Comparison of ENCODE assay signal across 8 mouse cellular contexts in genomic region chr4:140649207-140649591, GRCm38 (mm10). TPM values are rescaled to one million over a fixed set of nuclear protein-coding genes. Genes with fewer than 3 reads are reported as not detected.
DNase-seq lines count a peak whose midpoint lies in the region; ATAC-seq and TF ChIP-seq lines count a peak whose summit lies in the region.

No protein-coding gene starts in this region.

- no peak overlapping the region for H3K4me3 ChIP-seq in C2C12 (ENCODE audit: insufficient read depth, poor library complexity, severe bottlenecking)
- H3K4me3 ChIP-seq in ES-E14 (ENCODE audit: insufficient read depth in 1 of 2, low read depth in 1 of 2, low read length in 2 of 2, poor library complexity in 1 of 2, severe bottlenecking in 1 of 2), result peak overlapping the region in 1 of 2 experiments; percentile 80; a peak in 1 of 4 replicates
- H3K4me3 ChIP-seq in heart, embryonic 15.5 days, result peak overlapping the region; percentile 83
- H3K4me3 ChIP-seq in liver, postnatal 0 days (ENCODE audit: low read depth, low read length), result no peak overlapping the region

- 12% methylated on average over 9 of the region's 9 CpGs for WGBS in heart, embryonic 15.5 days
- WGBS in liver, postnatal 0 days (ENCODE audit: insufficient replicate concordance), result 44% methylated on average over 9 of the region's 9 CpGs

- H3K36me3 ChIP-seq in C2C12 (ENCODE audit: control insufficient read depth, insufficient read depth) (peaks cover 9% of the 10 kb centered on the region), ES-E14 (ENCODE audit: control insufficient read depth, insufficient read depth, low read length, poor library complexity, severe bottlenecking) (no peaks in the 10 kb centered on the region)
- no peaks in the 10 kb centered on the region for H3K36me3 ChIP-seq in heart, embryonic 15.5 days
- no peaks in the 10 kb centered on the region for H3K36me3 ChIP-seq in liver, postnatal 0 days (replicated peaks; ENCODE audit: insufficient read depth, low read length)

- peak overlapping the region; percentile 78 for H3K4me2 ChIP-seq in heart, embryonic 15.5 days
- H3K4me2 ChIP-seq in liver, postnatal 0 days (ENCODE audit: low read depth, low read length), result peak overlapping the region; percentile 68; the same call in 1 of the 2 replicates

- in situ Hi-C loops in ES-E14 (cut with MboI; ENCODE audit: low sequenced_read_pairs in 2 of 2, unreplicated experiment in 2 of 2), result no loop called here

- peaks cover 3 to 13% of the 10 kb centered on the region in 2 experiments; a peak in 2 of 4 replicates for H3K4me1 ChIP-seq in ES-E14 (ENCODE audit: control insufficient read depth in 2 of 2, insufficient read depth in 2 of 2, low read length in 2 of 2, poor library complexity in 1 of 2)
- peaks cover 31% of the 10 kb centered on the region for H3K4me1 ChIP-seq in heart, embryonic 15.5 days (replicated peaks)
- H3K4me1 ChIP-seq in liver, postnatal 0 days (ENCODE audit: insufficient read depth), result 0 out of 2 replicates have a peak, but pooled peaks cover 6% of the 10 kb centered on the region

- TF ChIP-seq EP300 in liver, postnatal 0 days (IDR thresholded peaks at IDR 0.05; ENCODE audit: low read depth), result no peak

- H3K79me3 ChIP-seq in C2C12 (ENCODE audit: low read depth), result peaks cover 16% of the 10 kb centered on the region

- H3K79me2 ChIP-seq in C2C12 (ENCODE audit: control insufficient read depth, insufficient read depth), result peaks cover 41% of the 10 kb centered on the region

- peak; percentile 41 for ATAC-seq in heart, embryonic 15.5 days (replicated peaks; ENCODE audit: insufficient number of reproducible peaks, insufficient read depth, low FRiP score, low read depth)
- no peak for ATAC-seq in liver, postnatal 0 days

- H3K27ac ChIP-seq in ES-E14 (ENCODE audit: insufficient read depth, low read depth, low read length, poor library complexity, severe bottlenecking), result no peak overlapping the region
- peak overlapping the region; percentile 88 for H3K27ac ChIP-seq in heart, embryonic 15.5 days
- no peak overlapping the region for H3K27ac ChIP-seq in liver, postnatal 0 days (ENCODE audit: low read depth)

- TF ChIP-seq CTCF in C2C12 (IDR thresholded peaks at IDR 0.05; ENCODE audit: control insufficient read depth, insufficient read depth, insufficient read length), result no peak
- no peak for TF ChIP-seq CTCF in liver, postnatal 0 days (IDR thresholded peaks at IDR 0.05; ENCODE audit: low read depth)

- H3K9ac ChIP-seq in ES-E14 (ENCODE audit: insufficient read depth, low read depth, low read length, poor library complexity, severe bottlenecking), result peak overlapping the region; percentile 71; the same call in 1 of the 2 replicates
- H3K9ac ChIP-seq in heart, embryonic 15.5 days, result peak overlapping the region; percentile 95
- H3K9ac ChIP-seq in liver, postnatal 0 days (replicated peaks), result no peak overlapping the region

- H3ac ChIP-seq in C2C12 (ENCODE audit: control insufficient read depth, insufficient read length, low read depth), result peak overlapping the region; percentile 96

- no peak for DNase-seq in ES-E14 (ENCODE audit: low read depth, low spot score)
- DNase-seq in liver, postnatal 0 days, result no peak
- no peak for DNase-seq in urinary bladder, postnatal 25 days (ENCODE audit: low spot score)
- DNase-seq in layer of hippocampus, adult 8-10 months (ENCODE audit: low spot score in 2 of 2), result no peak
- no peak for DNase-seq in layer of hippocampus, postnatal 10 days (ENCODE audit: low spot score in 2 of 2)
- DNase-seq in left cerebral cortex, adult 9 months (ENCODE audit: low spot score in 2 of 2), result no peak

- H3K9me3 ChIP-seq in ES-E14 (ENCODE audit: control insufficient read depth, insufficient read depth, low read depth, low read length), result no peaks in the 10 kb centered on the region
- H3K9me3 ChIP-seq in heart, embryonic 15.5 days (replicated peaks), result no peaks in the 10 kb centered on the region
- H3K9me3 ChIP-seq in liver, postnatal 0 days (ENCODE audit: low read length), result no peaks in the 10 kb centered on the region

- H3K27me3 ChIP-seq in C2C12 (ENCODE audit: control insufficient read depth, insufficient read depth, insufficient read length), result no peaks in the 10 kb centered on the region
- no peaks in the 10 kb centered on the region for H3K27me3 ChIP-seq in heart, embryonic 15.5 days
- H3K27me3 ChIP-seq in liver, postnatal 0 days (ENCODE audit: insufficient read depth, low read length), result peaks cover 18% of the 10 kb centered on the region; the same call in 1 of the 2 replicates

TF ChIP-seq in C2C12, 6 proteins besides CTCF, POLR2A, EP300 and RAD21:
- TF ChIP-seq CEBPB (IDR thresholded peaks at IDR 0.05; ENCODE audit: low read depth), result no peak
- TF ChIP-seq MYOD1 (IDR thresholded peaks at IDR 0.05; ENCODE audit: control insufficient read depth, insufficient read length, low read depth), result no peak
- TF ChIP-seq FOSL1 (IDR thresholded peaks at IDR 0.05; ENCODE audit: insufficient read depth, low read length, poor library complexity, severe bottlenecking), result no peak
- TF ChIP-seq MYOG (IDR thresholded peaks at IDR 0.05; ENCODE audit: control insufficient read depth, extremely low read depth, insufficient read length), result no peak
- TF ChIP-seq MAX (IDR thresholded peaks at IDR 0.05), result no peak
- no peak for TF ChIP-seq USF1 (IDR thresholded peaks at IDR 0.05; ENCODE audit: low read depth)
TF ChIP-seq in C2C12: peak in this region for 0.

TF ChIP-seq in ES-E14, 5 proteins besides CTCF, POLR2A, EP300 and RAD21:
- TF ChIP-seq ZC3H11A (IDR thresholded peaks at IDR 0.05; ENCODE audit: borderline replicate concordance, low read depth, low read length) (no peak), MAFK (IDR thresholded peaks at IDR 0.05; ENCODE audit: insufficient read depth, low read depth, low read length) (no peak), CHD2 (IDR thresholded peaks at IDR 0.05; ENCODE audit: low read depth, low read length) (no peak)

RNA-seq across cellular contexts. Expression of gene Arhgef10l, which starts 16.6 kb away (rescaled TPM):
- polyA plus RNA-seq in C2C12 (2012; fragmentation: generic; extraction: Trizol), result 27.8 TPM
- 14.8 and 20.0 TPM in 2 replicates for total RNA-seq in ES-E14 (2012; rRNA removed)
- polyA plus RNA-seq in heart, embryonic 15.5 days (2015; fragmentation: Nextera tagmentation; extraction: Ambion mirVana), result 15.3 and 21.8 TPM in 2 replicates
- polyA plus RNA-seq in liver, postnatal 0 days (2015; fragmentation: Nextera tagmentation; extraction: Ambion mirVana), result 6.3 and 7.6 TPM in 2 replicates
- 10 to 100 TPM; 44.6 to 55.8 (median 46.7) TPM for total RNA-seq in layer of hippocampus, adult 8-10 months (2022)
- total RNA-seq in layer of hippocampus, postnatal 10 days (2021), result 10 to 100 TPM; 45.5 to 60.7 TPM

RNA-seq across cellular contexts. Expression of gene Rcc2, which starts 51.1 kb away (rescaled TPM):
- 213 TPM for polyA plus RNA-seq in C2C12 (2012; fragmentation: generic; extraction: Trizol)
- 250 and 322 TPM in 2 replicates for total RNA-seq in ES-E14 (2012; rRNA removed)
- polyA plus RNA-seq in heart, embryonic 15.5 days (2015; fragmentation: Nextera tagmentation; extraction: Ambion mirVana), result 13.9 and 24.6 TPM in 2 replicates
- polyA plus RNA-seq in liver, postnatal 0 days (2015; fragmentation: Nextera tagmentation; extraction: Ambion mirVana), result 15.1 TPM in 2 replicates
- total RNA-seq in layer of hippocampus, adult 8-10 months (2022), result 10 to 100 TPM; 82.5 to 87.8 (median 85.0) TPM
- total RNA-seq in layer of hippocampus, postnatal 10 days (2021), result 10 to 100 TPM; 64.7 to 68.5 TPM
